8 mouse cellular contexts compared by ENCODE assay signal in genomic region chr2:34771368-34772226, GRCm38 (mm10). TPM values are rescaled to one million over a fixed set of nuclear protein-coding genes. Genes with fewer than 3 reads are reported as not detected.
DNase-seq lines count a peak whose midpoint lies in the region; ATAC-seq and TF ChIP-seq lines count a peak whose summit lies in the region.

TSS of gene Hspa5 (plus strand) at chr2:34771970.

- peaks cover 57% of the 10 kb centered on the region for H3K36me3 ChIP-seq in megakaryocyte, embryonic 14.5 days (replicated peaks; ENCODE audit: low read length)

- TF ChIP-seq CTCF in cortical plate, adult 2 months (IDR thresholded peaks at IDR 0.05; ENCODE audit: extremely low read depth, insufficient read depth, low read length): no peak

- DNase-seq in gastrocnemius, adult 8-10 months (ENCODE audit: low spot score in 2 of 2): peak; percentile 98 to 99
- DNase-seq in hindlimb bud, embryonic 11.5 days (ENCODE audit: extremely low spot score, low read depth, low spot score): peak; percentile 93
- peak; percentile 98 to 100 for DNase-seq in left cerebral cortex, adult 8-10 months (ENCODE audit: low spot score in 2 of 2)
- DNase-seq in right cerebral cortex, postnatal 10 days (ENCODE audit: low spot score in 2 of 2): peak; percentile 100
- DNase-seq in urinary bladder, postnatal 25 days (ENCODE audit: low spot score): peak; percentile 94

- peak within 1 kb of the TSS; percentile 84 for H3K4me3 ChIP-seq in cortical plate, adult 2 months (ENCODE audit: insufficient read depth, low read length)
- peak within 1 kb of the TSS; percentile 100 for H3K4me3 ChIP-seq in megakaryocyte, embryonic 14.5 days (replicated peaks)

- TF ChIP-seq POLR2A in cortical plate, adult 2 months (IDR thresholded peaks at IDR 0.05; ENCODE audit: extremely low read depth, insufficient read depth, low read length): peak; percentile 100

- ATAC-seq in activated CD4-positive, CD25-positive, alpha-beta regulatory T cell, adult 4 months: peak; percentile 81

- peak within 1 kb of the TSS; percentile 26 for H3K27ac ChIP-seq in cortical plate, adult 2 months (ENCODE audit: insufficient read depth, low read length)

- H3K9me3 ChIP-seq in megakaryocyte, embryonic 14.5 days: no peaks in the 10 kb centered on the region

- no peaks in the 10 kb centered on the region for H3K27me3 ChIP-seq in megakaryocyte, embryonic 14.5 days (replicated peaks)

- peaks cover 8% of the 10 kb centered on the region; the same call in 1 of the 2 replicates for H3K4me1 ChIP-seq in cortical plate, adult 2 months (ENCODE audit: control insufficient read depth, insufficient read depth, low read length)
- H3K4me1 ChIP-seq in megakaryocyte, embryonic 14.5 days: peaks cover 41% of the 10 kb centered on the region

RNA-seq across cellular contexts. Expression of gene Hspa5, which starts in this region (rescaled TPM):
- polyA plus RNA-seq in activated CD4-positive, CD25-positive, alpha-beta regulatory T cell, adult 4 months (2017; shearing (Covaris generic)): 100 to 1,000 TPM; 510 to 612 TPM
- polyA plus RNA-seq in cortical plate, adult 2 months (2012; rRNA removed): 184 and 215 TPM in 2 replicates
- 100 to 1,000 TPM; 149 to 179 (median 165) TPM for total RNA-seq in gastrocnemius, adult 8-10 months (2022)
- 100 to 1,000 TPM; 180 to 225 (median 222) TPM for total RNA-seq in left cerebral cortex, adult 8-10 months (2022)
- 45.7 and 148 TPM in 2 replicates for polyA plus RNA-seq in megakaryocyte, embryonic 14.5 days (2012; ENCODE audit: insufficient read depth, low replicate concordance)

Comparison
In these comparisons a context has a peak if more than half of its experiments do, and no peak if none do; other contexts are left out.
1. Peak in every context shown above with its lines: DNase-seq, ATAC-seq, H3K4me3 ChIP-seq and H3K27ac ChIP-seq.